Mouse (Mus musculus) neural tube, embryonic 14.5 days (tissue): Measurements from ENCODE around the gene Slf2. TPM values are rescaled to one million over a fixed set of nuclear protein-coding genes. Genes with fewer than 3 reads are reported as not detected.

ENCODE experiments used
- ATAC-seq: fragments of 200-750 bp; cut with Nextera tagmentation; 2 replicates; pipeline ENCODE4 v1.8.0; 2017; ENCODE audit warnings: low read depth, mild to moderate bottlenecking, moderate TSS enrichment, moderate library complexity
- H3K27ac ChIP-seq: fragments of 300-500 bp; sonication (generic); 2 replicates; pipeline ENCODE4 v1.5.1; 2014; ENCODE audit warnings: low read depth, mild to moderate bottlenecking, control low read depth, low read length, moderate library complexity, mixed read lengths
- H3K27me3 ChIP-seq: fragments of 300-500 bp; sonication (generic); 2 replicates; pipeline ENCODE4 v1.6.1; 2014; ENCODE audit warnings: low read length; ENCODE audit not compliant: control insufficient read depth, insufficient read depth
- H3K36me3 ChIP-seq: fragments of 300-500 bp; sonication (generic); 2 replicates; pipeline ENCODE4 v1.6.1; 2014; ENCODE audit warnings: low read length, mixed read lengths; ENCODE audit not compliant: control insufficient read depth, insufficient read depth
- H3K4me1 ChIP-seq: fragments of 300-500 bp; sonication (generic); 2 replicates; pipeline ENCODE4 v1.6.1; 2014; ENCODE audit warnings: low read length; ENCODE audit not compliant: control insufficient read depth, insufficient read depth
- H3K4me2 ChIP-seq: fragments of 300-500 bp; sonication (generic); 2 replicates; pipeline ENCODE4 v1.6.1; 2014; ENCODE audit warnings: mild to moderate bottlenecking, low read depth, low read length, control low read depth
- H3K4me3 ChIP-seq: fragments of 300-500 bp; sonication (generic); 2 replicates; pipeline ENCODE4 v1.5.1; 2014; ENCODE audit warnings: low read depth, low read length, control low read depth, mixed read lengths
- H3K9ac ChIP-seq: fragments of 300-500 bp; sonication (generic); replicated peaks from 2 replicates; pipeline ENCODE4 v1.6.1; 2014; ENCODE audit warnings: low read depth, mild to moderate bottlenecking, control low read depth, low read length, mixed read lengths
- H3K9me3 ChIP-seq: fragments of 300-500 bp; sonication (generic); 2 replicates; pipeline ENCODE4 v1.6.1; 2016; ENCODE audit warnings: low read length; ENCODE audit not compliant: control insufficient read depth
- WGBS: fragments of 180-500 bp; shearing (Covaris S2); extraction: QIAGEN DNeasy Blood & Tissue Kit; methylation state at CpG from one replicate; pipeline ENCODE4 v1.1.7; 2014; 5-methylcytosine and 5-hydroxymethylcytosine counted together
- polyA plus RNA-seq: library from polyadenylated mRNA; unstranded; fragments of >200 nt; fragmentation: Nextera tagmentation; extraction: Ambion mirVana; gene quantifications from 2 replicates; pipeline ENCODE4 v1.2.1, GENCODE M21; 2014

The Slf2 gene
- polyA plus RNA-seq, 1 experiment from 2014 or later = 41.5 TPM

GRCm38 (mm10) chr19:44903343-44904000 lies 27.5 kb upstream of the Slf2 start:
- no peaks in the 10 kb centered on the region for H3K27me3 ChIP-seq
- no peak overlapping the region for H3K27ac ChIP-seq
- no peaks in the 10 kb centered on the region for H3K36me3 ChIP-seq
- WGBS = 79% methylated on average over 6 of the region's 6 CpGs
- no peaks in the 10 kb centered on the region for H3K9me3 ChIP-seq
- H3K4me1 ChIP-seq = peaks cover 16% of the 10 kb centered on the region
- no peak overlapping the region for H3K4me2 ChIP-seq
- no peak overlapping the region for H3K9ac ChIP-seq
- H3K4me3 ChIP-seq = no peak overlapping the region
- ATAC-seq = no peak

DNA sequence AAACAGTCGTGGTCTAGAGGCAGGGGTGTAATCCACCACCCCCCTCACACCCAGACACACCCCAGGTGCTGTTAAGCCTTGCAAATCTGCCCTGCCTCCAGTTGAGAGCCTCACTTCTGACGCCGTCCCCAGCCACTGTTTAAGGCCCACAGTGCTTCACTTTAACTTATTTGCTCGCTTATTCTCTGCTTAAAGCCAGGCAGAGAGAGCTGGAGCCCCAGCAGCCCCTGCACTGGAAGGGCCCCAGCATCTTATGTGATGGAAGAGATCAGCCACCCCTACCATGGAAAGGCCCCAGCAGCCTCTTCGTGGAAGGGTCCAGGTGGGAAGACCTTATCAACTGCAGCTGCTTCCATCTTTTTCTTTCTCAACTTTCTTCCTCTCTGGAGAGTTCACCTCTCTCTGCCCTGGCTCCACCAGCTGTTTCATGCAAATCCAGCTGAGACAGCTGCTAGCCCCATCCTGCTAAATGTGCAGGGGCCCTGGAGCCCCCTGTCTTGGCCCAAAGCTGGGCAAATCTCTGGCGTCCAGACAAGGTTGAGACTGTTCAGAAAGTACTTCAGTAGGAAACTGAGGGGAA lies 26.7 kb upstream of the Slf2 start:
- 52% methylated on average over 6 of the region's 6 CpGs for WGBS
- no peak overlapping the region for H3K27ac ChIP-seq
- no peak for ATAC-seq
- H3K36me3 ChIP-seq = no peaks in the 10 kb centered on the region
- H3K4me1 ChIP-seq = peaks cover 14% of the 10 kb centered on the region
- H3K4me2 ChIP-seq = no peak overlapping the region
- no peak overlapping the region for H3K4me3 ChIP-seq
- H3K9me3 ChIP-seq = no peaks in the 10 kb centered on the region
- H3K27me3 ChIP-seq = no peaks in the 10 kb centered on the region
- H3K9ac ChIP-seq = no peak overlapping the region

DNA sequence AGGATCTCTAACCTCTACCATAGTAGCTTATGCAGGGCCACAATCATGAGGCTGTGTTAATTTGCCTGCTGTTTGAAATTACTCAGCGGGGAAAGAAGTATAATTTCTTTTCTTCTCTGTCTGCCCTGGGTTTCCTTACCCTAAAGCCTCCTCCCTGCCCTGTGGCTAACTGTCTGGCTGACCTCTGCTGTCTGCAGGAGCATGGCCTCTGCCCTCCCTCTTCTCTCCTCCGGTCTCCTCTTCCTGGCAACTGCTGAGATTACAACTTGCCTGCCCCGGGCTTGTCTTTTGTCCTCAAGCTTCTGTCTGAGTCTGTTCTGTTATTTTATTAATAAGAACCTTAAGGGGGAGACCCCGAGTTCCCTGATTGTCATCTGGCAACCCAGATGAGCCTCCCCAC lies 25.6 kb upstream of the Slf2 start:
- WGBS = 39% methylated on average over 4 of the region's 4 CpGs

DNA sequence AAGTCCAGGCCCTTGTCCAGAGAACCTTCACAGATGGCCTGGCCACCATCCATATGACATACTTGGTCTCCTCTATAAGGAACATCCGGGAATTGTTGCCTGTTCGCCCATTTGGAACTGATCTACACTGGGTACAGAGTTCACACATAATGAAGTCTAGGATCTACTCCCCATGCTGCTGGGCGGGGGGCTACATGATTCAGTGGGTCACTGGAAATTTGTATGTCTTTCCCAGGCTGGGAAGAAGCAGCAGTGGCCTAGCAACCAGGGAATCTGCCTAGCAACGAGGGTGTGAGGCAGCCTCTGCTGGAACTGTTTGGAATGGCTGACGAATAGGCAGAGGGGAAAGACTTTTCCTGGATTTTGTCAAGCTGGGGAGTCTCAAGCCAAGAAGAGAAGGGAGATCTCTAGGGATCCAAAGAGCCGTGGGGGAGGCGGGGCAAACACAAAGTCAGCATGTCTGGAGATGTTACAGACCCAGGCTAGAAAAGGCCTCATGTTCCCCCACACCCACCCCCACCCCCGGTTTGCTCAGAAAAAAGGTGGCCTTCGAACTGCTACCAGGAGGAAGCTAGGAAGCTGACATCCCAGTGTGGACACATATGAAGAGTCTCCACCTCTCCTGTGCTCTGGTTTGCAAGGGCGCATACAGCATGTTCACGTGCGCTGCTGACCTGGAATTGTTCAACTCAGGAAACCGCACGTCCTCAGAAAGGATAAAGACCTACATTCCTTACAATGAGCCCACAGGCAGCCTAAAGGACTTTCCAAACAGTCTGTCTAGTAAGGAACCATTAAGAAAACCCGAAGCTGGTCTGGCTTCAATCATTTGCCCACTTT lies 22.9 kb upstream of the Slf2 start:
- H3K4me2 ChIP-seq = no peak overlapping the region
- no peak overlapping the region for H3K4me3 ChIP-seq
- ATAC-seq = no peak
- no peak overlapping the region for H3K9ac ChIP-seq
- no peaks in the 10 kb centered on the region for H3K9me3 ChIP-seq
- H3K27me3 ChIP-seq = no peaks in the 10 kb centered on the region
- H3K4me1 ChIP-seq = no peaks in the 10 kb centered on the region
- no peaks in the 10 kb centered on the region for H3K36me3 ChIP-seq
- H3K27ac ChIP-seq = no peak overlapping the region
- WGBS = 55% methylated on average over 15 of the region's 15 CpGs

More for the DNA sequence above, 25.6 kb upstream of the Slf2 start:
- H3K4me1 ChIP-seq = peaks cover 4% of the 10 kb centered on the region
- no peak for ATAC-seq
- H3K27ac ChIP-seq = no peak overlapping the region
- no peak overlapping the region for H3K4me2 ChIP-seq
- no peaks in the 10 kb centered on the region for H3K27me3 ChIP-seq
- H3K9ac ChIP-seq = no peak overlapping the region
- H3K36me3 ChIP-seq = no peaks in the 10 kb centered on the region
- H3K4me3 ChIP-seq = no peak overlapping the region
- H3K9me3 ChIP-seq = no peaks in the 10 kb centered on the region

DNA sequence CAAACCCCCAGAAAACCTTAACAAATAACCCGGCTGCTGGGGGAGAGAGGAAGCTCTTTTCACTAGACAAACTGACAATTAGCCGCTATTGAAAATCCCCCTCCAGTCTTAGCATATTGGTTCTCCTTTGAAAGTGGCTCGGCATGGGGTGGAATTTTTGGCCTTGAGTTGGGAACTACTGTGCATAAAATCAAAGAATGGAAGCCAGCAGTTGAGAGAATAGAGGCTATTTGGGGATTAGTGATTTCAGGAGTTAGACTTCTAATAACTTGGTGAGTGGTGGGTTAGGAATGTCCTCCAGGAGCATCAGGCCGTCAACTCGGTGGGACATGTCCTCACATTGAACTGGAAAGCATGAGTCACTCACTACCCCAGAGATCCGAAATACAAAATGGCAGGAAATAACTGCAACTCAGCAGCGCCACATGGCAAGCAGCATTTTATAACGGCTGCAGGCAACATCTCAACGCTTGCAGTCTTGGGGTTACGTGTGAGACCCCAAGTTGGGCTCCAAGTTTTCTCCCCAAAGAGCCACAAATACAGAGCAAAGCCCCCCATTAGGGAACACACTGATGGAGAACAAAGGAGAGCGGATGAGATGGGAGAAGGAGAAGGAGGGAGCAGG lies 22.0 kb upstream of the Slf2 start:
- 55% methylated on average over 11 of the region's 11 CpGs for WGBS
- H3K36me3 ChIP-seq = no peaks in the 10 kb centered on the region
- no peaks in the 10 kb centered on the region for H3K4me1 ChIP-seq
- ATAC-seq = no peak
- H3K9ac ChIP-seq = no peak overlapping the region
- H3K4me2 ChIP-seq = no peak overlapping the region
- H3K9me3 ChIP-seq = no peaks in the 10 kb centered on the region
- no peaks in the 10 kb centered on the region for H3K27me3 ChIP-seq
- H3K27ac ChIP-seq = no peak overlapping the region
- no peak overlapping the region for H3K4me3 ChIP-seq

GRCm38 (mm10) chr19:44914481-44915249 lies 16.3 kb upstream of the Slf2 start:
- no peak overlapping the region for H3K4me2 ChIP-seq
- H3K27ac ChIP-seq = no peak overlapping the region
- H3K4me3 ChIP-seq = no peak overlapping the region
- no peak for ATAC-seq
- no peaks in the 10 kb centered on the region for H3K9me3 ChIP-seq
- no peaks in the 10 kb centered on the region for H3K27me3 ChIP-seq
- WGBS = 51% methylated on average over 10 of the region's 10 CpGs
- no peaks in the 10 kb centered on the region for H3K36me3 ChIP-seq
- H3K9ac ChIP-seq = no peak overlapping the region
- no peaks in the 10 kb centered on the region for H3K4me1 ChIP-seq

- no peak for ATAC-seq
- no peak overlapping the region for H3K9ac ChIP-seq
These were observed 12.8 kb upstream of the Slf2 start for GRCm38 (mm10) chr19:44918171-44918570.

GRCm38 (mm10) chr19:44921466-44922139 lies 9.3 kb upstream of the Slf2 start:
- Histone ChIP-seq H3K4me3 (no peak overlapping the region), H3K9me3 (no peaks in the 10 kb centered on the region), H3K36me3 (no peaks in the 10 kb centered on the region), H3K4me1 (no peaks in the 10 kb centered on the region), H3K27me3 (no peaks in the 10 kb centered on the region), H3K27ac (no peak overlapping the region), H3K4me2 (no peak overlapping the region), H3K9ac (no peak overlapping the region)
- ATAC-seq = no peak
- 81% methylated on average over 1 of the region's 1 CpGs for WGBS

More at GRCm38 (mm10) chr19:44918171-44918570, 12.8 kb upstream of the Slf2 start:
- H3K27me3 ChIP-seq = no peaks in the 10 kb centered on the region
- H3K4me3 ChIP-seq = no peak overlapping the region
- H3K4me2 ChIP-seq = no peak overlapping the region
- no peaks in the 10 kb centered on the region for H3K9me3 ChIP-seq
- no peaks in the 10 kb centered on the region for H3K4me1 ChIP-seq
- H3K27ac ChIP-seq = no peak overlapping the region
- no peaks in the 10 kb centered on the region for H3K36me3 ChIP-seq
- 83% methylated on average over 6 of the region's 6 CpGs for WGBS
